Comparison of ENCODE assay signal across 27 mouse cellular contexts in the genomic region with DNA sequence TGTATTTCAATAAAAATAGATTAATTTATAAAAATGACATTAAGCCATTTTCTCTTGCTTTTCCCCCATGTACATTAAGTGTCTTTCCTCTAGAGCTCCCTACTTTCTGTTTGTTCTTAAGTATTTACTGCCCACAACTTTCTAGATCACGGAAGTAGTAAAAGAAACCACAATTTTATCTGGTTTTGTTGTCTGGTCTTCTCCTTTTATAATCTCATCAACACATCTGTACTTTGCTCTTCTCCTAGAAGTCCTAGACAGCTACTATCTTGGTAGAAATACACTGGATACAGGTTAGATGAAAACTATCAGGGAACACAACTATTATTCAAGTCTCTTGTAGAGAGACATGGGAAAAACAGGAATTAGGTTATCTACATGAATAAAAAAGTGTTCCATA.
"Had no signal": no experiment of that assay in that cellular context is flagged by ENCODE, and none has a peak within 500 bp of the region (broad histone marks: within the 10 kb centered on the region; RNA-seq: fewer than 3 reads in every experiment).

No protein-coding gene starts in this region.

- DNase-seq: cerebellum, adult 9-11 months; cerebellum, postnatal 10 days; cerebellum, postnatal 14 days; cerebellum, postnatal 25 days; cerebellum, postnatal 36 days; embryo, embryonic 11 days; forebrain, postnatal 0 days; gastrocnemius, adult 2 months; gastrocnemius, postnatal 10 days; gastrocnemius, postnatal 14 days; gastrocnemius, postnatal 25 days; gastrocnemius, postnatal 36 days; heart, adult 11 months; heart, adult 18-20 months; heart, adult 2 months had no signal

- H3K9ac ChIP-seq: embryonic facial prominence, embryonic 12.5 days; embryonic facial prominence, embryonic 13.5 days; embryonic facial prominence, embryonic 15.5 days; forebrain, embryonic 12.5 days; forebrain, embryonic 13.5 days; forebrain, embryonic 15.5 days; forebrain, postnatal 0 days had no signal

- H3K9me3 ChIP-seq: embryonic facial prominence, embryonic 10.5 days; embryonic facial prominence, embryonic 12.5 days; embryonic facial prominence, embryonic 13.5 days; embryonic facial prominence, embryonic 15.5 days; forebrain, embryonic 10.5 days; forebrain, embryonic 12.5 days; forebrain, embryonic 13.5 days; forebrain, embryonic 15.5 days; heart, embryonic 10.5 days had no signal

- H3K36me3 ChIP-seq: embryonic facial prominence, embryonic 10.5 days; embryonic facial prominence, embryonic 12.5 days; embryonic facial prominence, embryonic 13.5 days; embryonic facial prominence, embryonic 15.5 days; forebrain, embryonic 10.5 days; forebrain, embryonic 12.5 days; forebrain, embryonic 15.5 days; heart, embryonic 10.5 days had no signal

- H3K27me3 ChIP-seq: embryonic facial prominence, embryonic 12.5 days; embryonic facial prominence, embryonic 13.5 days; embryonic facial prominence, embryonic 15.5 days; forebrain, embryonic 12.5 days; forebrain, embryonic 13.5 days; forebrain, embryonic 15.5 days had no signal

- H3K4me2 ChIP-seq: embryonic facial prominence, embryonic 12.5 days; embryonic facial prominence, embryonic 13.5 days; embryonic facial prominence, embryonic 15.5 days; forebrain, embryonic 12.5 days; forebrain, embryonic 13.5 days; forebrain, embryonic 15.5 days had no signal

- H3K27ac ChIP-seq: embryonic facial prominence, embryonic 10.5 days; embryonic facial prominence, embryonic 12.5 days; embryonic facial prominence, embryonic 13.5 days; embryonic facial prominence, embryonic 15.5 days; forebrain, embryonic 10.5 days; forebrain, embryonic 12.5 days; forebrain, embryonic 13.5 days; forebrain, embryonic 15.5 days; gastrocnemius, adult 2 months; heart, adult 2 months; heart, embryonic 10.5 days had no signal

- H3K4me1 ChIP-seq: embryonic facial prominence, embryonic 10.5 days; embryonic facial prominence, embryonic 12.5 days; embryonic facial prominence, embryonic 13.5 days; embryonic facial prominence, embryonic 15.5 days; forebrain, embryonic 10.5 days; forebrain, embryonic 12.5 days; forebrain, embryonic 13.5 days; forebrain, embryonic 15.5 days; heart, embryonic 10.5 days had no signal

- H3K4me3 ChIP-seq: embryonic facial prominence, embryonic 10.5 days; embryonic facial prominence, embryonic 12.5 days; embryonic facial prominence, embryonic 13.5 days; embryonic facial prominence, embryonic 15.5 days; erythroblast, embryonic 14.5 days; forebrain, embryonic 10.5 days; forebrain, embryonic 12.5 days; forebrain, embryonic 13.5 days; forebrain, embryonic 15.5 days; gastrocnemius, adult 2 months; heart, adult 2 months; heart, embryonic 10.5 days had no signal

- ATAC-seq: forebrain, embryonic 13.5 days; forebrain, embryonic 14.5 days; forebrain, embryonic 15.5 days; forebrain, embryonic 16.5 days; forebrain, postnatal 0 days had no signal
